Mouse (Mus musculus): ENCODE measurements at regions not wholly inside any gene's neighbourhood (a gene's known extent, or its start where the extent isn't known, plus 50 kb on each side); places are given as distances from the start of the nearest gene placed in this dataset.

DNA sequence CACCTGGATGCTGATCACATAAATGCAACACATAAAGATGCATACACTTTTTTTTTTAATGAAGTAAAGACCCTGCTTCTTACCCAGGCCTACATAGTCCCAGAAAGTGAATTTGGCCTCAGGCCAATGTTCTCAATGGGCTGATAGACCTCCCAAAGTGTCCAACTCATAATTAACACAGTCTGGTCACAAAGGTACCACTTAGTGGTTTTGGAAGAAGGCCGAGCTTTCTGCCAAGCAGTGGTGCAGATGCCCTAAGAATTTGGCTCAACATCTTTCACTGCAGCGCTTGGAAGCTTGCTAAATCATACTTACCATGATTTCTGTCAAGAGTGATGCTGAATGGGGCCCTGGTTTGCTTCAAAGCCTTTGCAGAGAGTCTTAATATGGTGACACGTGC is 706.4 kb upstream of the Rag2 start:
- no peak for DNase-seq

GRCm38 (mm10) chr2:100919537-100920212 is 704.8 kb upstream of the Rag2 start:
- no peak for DNase-seq

- peak; percentile 5 for DNase-seq
Observed at GRCm38 (mm10) chr2:100948632-100949031, 675.9 kb upstream of the Rag2 start.

DNA sequence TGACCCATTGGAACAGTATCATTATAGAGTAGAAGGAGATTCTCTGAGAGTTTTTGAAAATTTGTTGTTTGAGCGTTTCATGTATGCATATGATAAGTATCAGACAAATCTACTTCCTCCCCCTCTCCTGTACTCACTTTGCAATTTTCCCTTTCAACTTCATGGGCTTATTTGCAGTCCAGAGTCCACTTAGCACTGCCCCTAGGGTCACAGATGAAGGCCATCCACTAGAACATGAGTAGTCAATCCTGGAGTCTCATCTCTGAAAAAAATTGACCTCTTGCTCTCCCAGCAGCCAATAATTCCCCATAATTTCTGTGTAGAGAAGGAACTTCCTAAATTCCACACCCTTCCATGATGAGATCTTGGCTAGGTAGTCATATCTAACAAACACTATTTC is 665.1 kb upstream of the Rag2 start:
- DNase-seq = no peak

- no peak for DNase-seq
Observed at GRCm38 (mm10) chr2:100964584-100964983, 659.9 kb upstream of the Rag2 start.

- DNase-seq = no peak
Observed at GRCm38 (mm10) chr2:100977202-100977601, 647.3 kb upstream of the Rag2 start.

DNA sequence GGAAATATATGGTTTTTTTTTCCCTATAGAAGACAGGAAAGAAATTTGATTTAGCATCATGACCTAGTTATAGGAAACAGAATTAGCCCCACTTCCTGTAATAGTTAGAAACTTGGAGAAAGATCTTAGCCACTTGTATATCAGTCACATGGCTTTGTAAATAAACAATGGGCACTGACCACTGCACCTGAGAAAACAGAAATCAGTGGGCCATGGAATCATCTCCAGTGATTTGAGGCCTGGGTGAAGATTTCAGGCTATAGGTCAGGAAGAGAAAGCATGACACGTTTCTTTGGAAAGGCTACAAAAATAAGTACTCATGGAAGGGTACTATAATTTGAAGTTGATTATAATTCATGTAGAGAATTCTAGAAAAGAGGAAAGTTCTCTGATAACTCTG is 642.2 kb upstream of the Rag2 start:
- no peak for DNase-seq

DNA sequence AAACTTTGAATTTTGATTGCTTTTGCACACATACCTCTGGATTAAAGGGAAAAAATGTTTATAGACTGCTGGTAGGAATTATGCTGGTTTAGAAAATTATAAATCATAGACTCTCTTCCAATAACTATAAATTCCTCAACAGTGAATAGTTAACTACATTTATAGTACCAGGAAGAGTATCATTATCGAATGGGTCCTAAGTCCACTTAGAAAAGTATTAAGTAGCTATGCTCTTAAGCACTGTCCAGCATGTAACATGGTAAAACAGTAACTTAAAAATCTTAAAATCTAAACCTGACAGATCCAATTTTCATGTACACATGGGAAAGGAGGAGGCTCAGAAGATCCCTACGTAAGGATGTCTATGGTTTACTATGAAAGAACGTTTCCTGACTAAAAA is 609.2 kb upstream of the Rag2 start:
- no peak for DNase-seq

- no peak for DNase-seq
Observed at GRCm38 (mm10) chr2:101019384-101019783, 605.1 kb upstream of the Rag2 start.

DNA sequence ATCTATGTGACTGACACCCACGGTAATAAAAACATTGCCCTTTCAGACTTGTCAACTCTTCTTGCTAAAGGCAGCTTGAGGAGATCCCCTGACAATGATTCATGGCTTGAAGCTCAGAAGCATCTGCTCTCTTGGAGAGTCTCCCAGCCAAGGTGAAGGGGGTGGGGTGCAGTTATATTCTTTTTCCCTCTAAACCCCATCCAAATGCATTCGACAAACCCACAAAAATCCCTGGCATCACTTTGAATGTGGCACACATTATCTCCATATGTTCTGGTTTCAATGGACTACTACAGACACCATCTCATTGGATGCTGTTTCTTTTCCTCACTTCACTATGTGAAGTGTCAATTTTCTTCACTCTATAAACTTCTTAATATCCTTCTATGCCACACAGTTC is 603.0 kb upstream of the Rag2 start:
- no peak for DNase-seq

DNA sequence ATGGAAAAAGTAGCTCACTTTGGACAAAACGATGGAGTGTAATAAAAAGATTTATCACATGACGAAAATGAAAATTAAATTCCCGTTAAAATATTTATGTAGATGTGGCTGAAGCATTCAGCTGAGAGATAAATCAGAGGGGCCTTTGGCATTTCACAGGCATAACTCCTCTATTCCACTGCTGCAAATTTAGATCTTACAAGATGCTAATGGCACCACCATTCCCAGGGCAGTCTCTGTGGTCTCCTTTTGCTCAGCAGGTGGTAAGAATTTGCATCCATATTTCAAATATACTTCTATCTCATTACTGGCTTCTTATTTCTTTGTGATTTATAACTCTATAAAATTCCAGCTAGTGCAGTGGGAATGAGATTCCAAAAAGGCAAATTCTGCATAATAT is 581.5 kb upstream of the Rag2 start:
- no peak for DNase-seq

DNA sequence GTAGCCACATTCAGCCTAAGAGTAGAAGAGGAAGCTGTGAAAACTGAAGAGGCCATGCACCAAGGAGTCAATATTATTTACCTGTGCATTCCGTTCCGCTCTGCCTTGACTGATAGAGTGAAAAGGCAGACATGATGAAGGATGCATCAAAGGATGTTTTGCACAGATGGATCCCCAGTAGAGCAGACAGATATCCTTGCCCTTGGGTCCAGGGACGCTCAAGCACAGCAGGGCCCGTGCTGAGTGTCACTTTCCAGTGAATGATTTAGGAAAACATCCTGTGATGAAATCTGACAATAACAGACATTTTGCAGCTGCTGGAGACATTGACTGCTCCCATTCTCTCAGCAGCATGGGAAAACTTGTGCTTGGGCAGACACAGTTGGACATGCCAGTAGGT is 561.6 kb upstream of the Rag2 start:
- peak; percentile 5 for DNase-seq

GRCm38 (mm10) chr2:101074990-101075389 is 549.5 kb upstream of the Rag2 start:
- no peak for DNase-seq

DNA sequence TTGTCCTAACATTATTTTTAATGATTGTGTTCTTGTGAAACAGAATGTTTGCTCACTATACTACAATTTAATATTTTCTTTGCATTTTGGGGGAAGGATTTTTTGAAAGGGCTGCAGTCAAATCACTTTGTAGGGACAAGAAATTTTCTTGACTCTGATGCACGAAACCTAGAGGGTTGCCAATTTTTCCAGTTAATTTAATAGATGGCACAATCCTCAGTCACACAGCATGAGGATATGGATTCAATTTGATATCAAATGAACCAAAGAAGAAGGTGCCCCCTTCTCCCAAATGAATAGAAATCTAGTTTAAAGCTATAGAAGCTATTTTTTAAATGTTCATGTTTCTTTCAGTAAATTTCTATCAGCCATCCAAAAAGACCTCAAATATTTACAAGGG is 544.3 kb upstream of the Rag2 start:
- DNase-seq = no peak

DNA sequence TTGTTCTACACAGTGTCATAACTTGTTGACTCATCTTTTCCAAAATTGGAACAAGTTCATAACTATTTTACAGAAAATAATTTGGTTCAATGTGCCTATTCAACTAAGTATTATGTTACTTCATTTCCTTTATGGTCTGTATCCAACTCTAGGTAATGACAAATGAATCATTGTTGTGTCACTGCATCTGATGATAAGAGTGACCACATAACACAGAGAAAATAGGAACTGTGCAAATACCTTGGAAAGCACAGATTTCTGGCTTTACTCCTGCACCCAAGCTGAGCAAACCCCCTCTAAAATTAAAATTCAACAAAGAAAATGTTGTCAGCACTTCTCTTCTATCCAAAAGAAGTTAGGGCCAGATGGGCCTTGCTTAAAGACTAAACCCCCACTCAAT is 540.7 kb upstream of the Rag2 start:
- peak; percentile 18 for DNase-seq

DNA sequence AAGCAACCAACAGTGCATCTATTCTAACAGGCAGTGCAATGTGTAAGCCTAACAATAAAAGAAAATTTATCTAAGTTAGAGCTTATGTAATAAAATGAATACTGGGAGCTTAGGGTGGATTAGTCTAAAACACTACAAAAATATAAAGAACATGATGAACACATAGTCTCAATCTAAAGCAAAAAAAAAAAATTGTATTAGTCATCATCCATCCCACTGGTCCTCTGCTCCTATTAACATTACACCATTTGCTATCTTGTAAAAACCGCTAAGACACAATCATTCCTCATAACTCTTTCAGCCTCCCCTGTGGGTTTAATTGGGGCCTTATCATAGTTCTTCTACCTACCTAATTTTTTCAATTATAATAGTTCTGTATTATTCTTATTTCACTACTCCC is 539.9 kb upstream of the Rag2 start:
- no peak for DNase-seq

GRCm38 (mm10) chr2:101107183-101107872 is 517.2 kb upstream of the Rag2 start:
- no peak for DNase-seq

DNA sequence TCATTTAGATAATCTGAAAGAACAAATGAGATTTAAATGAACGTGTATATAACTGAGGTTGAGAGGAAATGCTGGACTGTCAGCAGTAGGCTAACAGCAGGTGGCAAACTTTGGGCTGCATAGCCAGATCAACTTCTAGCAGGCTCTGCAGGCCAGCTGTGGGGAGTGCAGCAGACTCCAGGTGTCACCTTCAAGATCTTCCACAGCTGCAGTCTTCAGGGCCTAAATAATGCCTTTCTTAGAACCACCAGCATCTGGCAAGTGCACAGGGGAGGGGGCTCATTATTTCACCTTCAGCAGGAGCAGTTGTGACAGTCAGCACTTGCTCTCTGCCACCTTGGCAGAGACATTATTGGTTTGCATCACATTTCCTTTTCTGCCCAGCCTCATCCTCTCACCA is 487.7 kb upstream of the Rag2 start:
- DNase-seq = peak; percentile 7

DNA sequence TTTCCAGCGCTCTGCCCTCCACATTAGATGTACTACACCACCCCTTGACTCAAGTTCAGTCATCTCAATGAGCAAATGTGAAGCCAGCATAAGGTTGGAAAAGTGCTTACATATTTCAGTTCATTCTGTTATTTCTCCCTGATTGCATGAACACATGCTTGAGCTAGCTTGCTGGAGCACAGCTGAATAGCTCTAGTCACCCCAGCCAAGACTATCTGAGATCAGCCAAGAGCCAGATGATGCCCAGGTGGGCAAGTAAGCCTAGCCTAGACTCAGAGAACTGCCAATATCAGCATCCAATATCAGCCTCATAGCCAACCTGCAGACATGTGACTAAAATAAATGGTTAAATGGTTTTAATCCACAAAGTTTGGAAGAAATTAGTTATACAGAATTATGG is 484.6 kb upstream of the Rag2 start:
- DNase-seq = no peak

DNA sequence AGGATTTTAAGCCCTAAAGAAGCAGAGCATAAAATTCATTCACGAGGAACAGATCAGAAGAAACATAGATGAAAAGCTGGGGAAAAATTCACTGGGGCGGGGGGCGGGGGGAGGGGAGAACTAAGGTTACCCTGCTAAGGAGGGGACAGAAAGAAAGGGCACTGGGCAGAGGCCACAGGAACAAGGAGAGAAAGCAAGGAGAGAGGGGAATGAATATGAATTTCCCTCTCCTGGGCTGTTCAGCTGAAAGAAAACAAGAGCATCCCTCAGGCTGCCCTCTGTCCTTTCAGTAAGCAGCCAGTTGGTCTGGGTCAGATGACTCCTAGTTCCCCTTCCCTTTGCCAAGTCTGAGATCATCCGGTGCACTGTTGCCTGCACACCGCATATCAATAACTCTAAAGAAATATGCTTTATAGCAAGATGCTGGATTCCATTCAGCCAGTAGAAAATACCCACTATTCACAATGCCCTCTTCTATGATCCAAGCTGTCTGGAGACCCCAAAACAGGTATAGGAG is 467.7 kb upstream of the Rag2 start:
- DNase-seq = no peak

DNA sequence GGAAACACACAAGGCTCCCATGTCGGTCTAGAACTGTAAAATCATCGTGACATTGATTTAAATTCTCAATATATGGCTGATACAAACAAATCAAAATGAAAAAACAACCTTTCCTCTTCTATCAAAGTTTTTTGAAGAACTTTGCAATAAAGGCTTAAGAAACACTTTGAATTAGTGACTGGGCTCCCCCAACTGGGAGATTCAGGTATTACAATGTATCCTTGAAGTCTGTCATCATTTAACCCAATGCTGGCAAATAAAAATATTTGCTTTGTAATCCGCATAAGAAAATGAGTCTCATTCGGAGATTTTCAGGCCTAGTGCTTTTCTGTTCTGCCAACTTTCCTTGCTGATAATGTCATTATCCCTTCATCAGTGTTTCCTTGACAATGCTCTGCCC is 465.2 kb upstream of the Rag2 start:
- DNase-seq = peak; percentile 69

DNA sequence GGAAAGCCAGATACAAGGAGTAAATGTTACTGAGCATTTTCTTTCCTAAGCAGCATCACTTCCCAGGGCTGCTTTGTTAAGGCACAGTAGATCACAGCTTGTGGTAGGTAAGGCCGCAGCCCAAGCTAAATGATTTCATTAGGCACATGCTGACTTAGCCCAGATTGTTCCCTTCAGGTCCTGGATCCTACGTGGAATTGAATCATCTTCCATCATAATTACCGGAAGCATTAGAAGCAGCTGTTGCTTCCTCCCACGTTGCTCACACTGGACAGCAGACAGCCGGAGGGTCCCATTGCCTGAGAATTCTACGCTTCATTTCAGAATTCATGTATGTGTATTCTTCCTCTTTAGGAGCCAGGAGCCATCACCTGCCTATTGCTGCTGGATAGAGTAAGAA is 458.6 kb upstream of the Rag2 start:
- DNase-seq = no peak

DNA sequence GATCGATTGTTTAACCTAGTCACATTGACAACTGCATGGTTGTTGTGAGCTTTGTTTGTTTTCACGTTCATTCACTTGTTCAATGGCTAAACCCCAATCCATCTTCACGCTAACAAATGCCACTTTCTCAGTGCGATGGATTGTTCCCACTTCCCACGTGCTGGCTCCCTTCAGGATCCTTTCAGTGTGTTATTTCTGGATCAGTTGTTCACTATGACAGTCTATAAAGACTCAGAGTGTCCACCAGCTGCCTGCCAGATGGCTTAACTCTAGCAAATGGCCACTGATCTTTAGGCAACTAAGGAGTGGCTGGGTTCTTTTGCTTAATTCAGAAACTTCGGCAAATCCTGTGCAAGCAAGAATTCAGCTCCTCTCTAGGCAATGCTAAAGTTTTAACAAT is 451.7 kb upstream of the Rag2 start:
- DNase-seq = peak; percentile 83

- no peak for DNase-seq
Observed at GRCm38 (mm10) chr2:101175124-101175523, 449.4 kb upstream of the Rag2 start.

- DNase-seq = no peak
Observed at GRCm38 (mm10) chr2:101206637-101207036, 417.9 kb upstream of the Rag2 start.

Measured in embryo, embryonic 11 days (tissue).